Mouse (Mus musculus): ENCODE measurements at regions not wholly inside any gene's neighbourhood (a gene's known extent, or its start where the extent isn't known, plus 50 kb on each side); places are given as distances from the start of the nearest gene placed in this dataset.

- DNase-seq: peak; percentile 97
Observed at GRCm38 (mm10) chr12:8447612-8448011, 52.2 kb downstream of the Rhob start.

- no peak for DNase-seq
Observed at GRCm38 (mm10) chr12:8447025-8447424, 52.8 kb downstream of the Rhob start.

- DNase-seq: peak; percentile 99
Observed at GRCm38 (mm10) chr12:8444975-8445853, 54.6 kb downstream of the Rhob start.

GRCm38 (mm10) chr12:8443917-8444453 is 55.8 kb downstream of the Rhob start:
- peak; percentile 99 for DNase-seq

- DNase-seq: peak; percentile 99
Observed at GRCm38 (mm10) chr12:8443253-8443661, 56.6 kb downstream of the Rhob start.

GRCm38 (mm10) chr12:8441275-8441674 is 58.5 kb downstream of the Rhob start:
- DNase-seq: peak; percentile 91

GRCm38 (mm10) chr12:8440373-8440772 is 59.4 kb downstream of the Rhob start:
- DNase-seq: no peak

- peak; percentile 91 for DNase-seq
Observed at GRCm38 (mm10) chr12:8439957-8440356, 59.9 kb downstream of the Rhob start.

- no peak for DNase-seq
Observed at GRCm38 (mm10) chr12:8439486-8439885, 60.3 kb downstream of the Rhob start.

GRCm38 (mm10) chr12:8438638-8439037 is 61.2 kb downstream of the Rhob start:
- peak; percentile 93 for DNase-seq

GRCm38 (mm10) chr12:8436976-8437580 is 62.7 kb downstream of the Rhob start:
- no peak for DNase-seq

- DNase-seq: peak; percentile 92
Observed at GRCm38 (mm10) chr12:8436553-8436952, 63.3 kb downstream of the Rhob start.

GRCm38 (mm10) chr12:8435651-8436348 is 64.0 kb downstream of the Rhob start:
- peak; percentile 93 for DNase-seq

GRCm38 (mm10) chr12:8428228-8428990 is 71.4 kb downstream of the Rhob start:
- peak; percentile 97 for DNase-seq

GRCm38 (mm10) chr12:8424515-8424914 is 75.3 kb downstream of the Rhob start:
- DNase-seq: no peak

- DNase-seq: no peak
Observed at GRCm38 (mm10) chr12:8422676-8423075, 77.1 kb downstream of the Rhob start.

GRCm38 (mm10) chr12:8421271-8421567 is 78.6 kb downstream of the Rhob start:
- peak; percentile 93 for DNase-seq

- no peak for DNase-seq
Observed at GRCm38 (mm10) chr12:8420511-8421270, 79.1 kb downstream of the Rhob start.

GRCm38 (mm10) chr12:8418890-8419289 is 80.9 kb downstream of the Rhob start:
- DNase-seq: peak; percentile 92

- DNase-seq: no peak
Observed at GRCm38 (mm10) chr12:8417127-8417790, 82.5 kb downstream of the Rhob start.

GRCm38 (mm10) chr12:8412125-8412524 is 87.7 kb downstream of the Rhob start:
- no peak for DNase-seq
